Mouse (Mus musculus) cortical plate, adult 2 months (tissue): ENCODE results near the gene Cbwd1. TPM values are rescaled to one million over a fixed set of nuclear protein-coding genes. Genes with fewer than 3 reads are reported as not detected.
A peak's percentile ranks its signal among the peaks of the same experiment; 100 is the strongest.

Experiments used
- H3K27ac ChIP-seq: fragments of 200-500 bp; 2 replicates; pipeline ENCODE4 v1.5.1; 2012; ENCODE audit warnings: low read length, control low read depth, inconsistent platforms; ENCODE audit not compliant: insufficient read depth
- H3K4me1 ChIP-seq: fragments of 200-500 bp; 2 replicates; pipeline ENCODE4 v1.6.1; 2011; ENCODE audit warnings: low read length; ENCODE audit not compliant: control insufficient read depth, insufficient read depth
- H3K4me3 ChIP-seq: fragments of 200-500 bp; 2 replicates; pipeline ENCODE4 v1.5.1; 2011; ENCODE audit warnings: mild to moderate bottlenecking, low read length, control low read depth; ENCODE audit not compliant: insufficient read depth
- CTCF ChIP-seq: fragments of 200-500 bp; IDR thresholded peaks from 2 replicates; pipeline ENCODE4 v1.5.1; 2011; ENCODE audit warnings: mild to moderate bottlenecking, control low read depth, low read length; ENCODE audit not compliant: insufficient read depth; ENCODE audit errors: extremely low read depth
- POLR2A ChIP-seq: fragments of 200-500 bp; IDR thresholded peaks from 2 replicates; pipeline ENCODE4 v1.6.1; 2011; ENCODE audit warnings: mild to moderate bottlenecking, low read length, control low read depth; ENCODE audit not compliant: insufficient read depth; ENCODE audit errors: extremely low read depth
- polyA plus RNA-seq: library from polyadenylated mRNA; depleted of rRNA; stranded (reverse); fragments of >200 nt; gene quantifications from 2 replicates; pipeline ENCODE4 v1.2.3, GENCODE M21; 2012; rRNA removed

Cbwd1 gene
- polyA plus RNA-seq, 1 experiment: 11.8 TPM

DNA sequence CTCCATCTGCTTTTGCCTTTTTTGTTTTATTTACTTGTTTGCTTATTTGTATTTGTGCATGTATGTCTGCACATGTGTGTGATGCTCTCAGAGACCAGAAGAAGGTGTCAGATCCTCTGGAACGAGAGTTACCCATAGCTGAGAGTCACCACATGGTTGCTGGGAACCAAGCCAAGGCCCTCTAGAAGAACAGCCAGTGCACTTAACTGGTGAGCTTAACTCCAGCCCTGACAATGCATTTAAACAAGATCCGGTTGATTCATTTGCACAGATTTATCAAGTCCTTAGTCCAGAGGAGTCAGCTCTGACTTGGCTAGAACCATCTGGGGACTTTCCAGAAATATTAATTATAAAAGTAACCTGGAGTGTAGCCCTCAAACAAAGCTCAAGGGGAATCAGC, 87.5 kb downstream of the Cbwd1 start:
- Histone ChIP-seq H3K27ac (no peak overlapping the region), H3K4me3 (no peak overlapping the region), H3K4me1 (no peaks in the 10 kb centered on the region)
- no peak for TF ChIP-seq CTCF
- no peak for TF ChIP-seq POLR2A

GRCm38 (mm10) chr19:24871037-24871635, 90.3 kb downstream of the Cbwd1 start:
- TF ChIP-seq CTCF (peak; percentile 99), POLR2A (no peak)
- Histone ChIP-seq H3K27ac (no peak overlapping the region), H3K4me1 (no peaks in the 10 kb centered on the region), H3K4me3 (peak overlapping the region; percentile 38)

Other genes starting within 250 kb of the Cbwd1 start
- gene Pgm5, start 99.8 kb downstream of the Cbwd1 start, polyA plus RNA-seq: 2.4 and 3.0 TPM in 2 replicates
- gene Gm10053, start 85.9 kb downstream of the Cbwd1 start, polyA plus RNA-seq: 110 and 111 TPM in 2 replicates
- gene Foxd4, start 60.4 kb downstream of the Cbwd1 start, polyA plus RNA-seq: not detected in 2 replicates
- gene Dock8, start 37.9 kb upstream of the Cbwd1 start, polyA plus RNA-seq: 1.7 TPM in 2 replicates